Mouse (Mus musculus) kidney, embryonic 14.5 days (tissue): ENCODE data around the gene Cyp27b1. TPM values are rescaled to one million over a fixed set of nuclear protein-coding genes. Genes with fewer than 3 reads are reported as not detected.

Source experiments
- ATAC-seq: fragments of 200-750 bp; cut with Nextera tagmentation; 2 replicates; pipeline ENCODE4 v1.8.0; 2017; ENCODE audit warnings: moderate number of reproducible peaks, mild to moderate bottlenecking, moderate TSS enrichment, moderate library complexity; ENCODE audit not compliant: low FRiP score, low TSS enrichment
- H3K27ac ChIP-seq: fragments of 300-500 bp; sonication (generic); 2 replicates; pipeline ENCODE4 v1.5.1; 2014; ENCODE audit warnings: low read depth, mild to moderate bottlenecking, low read length, moderate library complexity, mixed read lengths
- H3K27me3 ChIP-seq: fragments of 300-500 bp; sonication (generic); 2 replicates; pipeline ENCODE4 v1.6.1; 2014; ENCODE audit warnings: mild to moderate bottlenecking, low read length; ENCODE audit not compliant: control insufficient read depth, insufficient read depth
- H3K36me3 ChIP-seq: fragments of 300-500 bp; sonication (generic); 2 replicates; pipeline ENCODE4 v1.6.1; 2014; ENCODE audit warnings: low read length, mixed read lengths; ENCODE audit not compliant: control insufficient read depth, insufficient read depth
- H3K4me1 ChIP-seq: fragments of 300-500 bp; sonication (generic); 2 replicates; pipeline ENCODE4 v1.6.1; 2014; ENCODE audit warnings: low read length, mixed read lengths; ENCODE audit not compliant: control insufficient read depth, insufficient read depth
- H3K4me2 ChIP-seq: fragments of 300-500 bp; sonication (generic); replicated peaks from 2 replicates; pipeline ENCODE4 v1.6.1; 2014; ENCODE audit warnings: low read depth, mild to moderate bottlenecking, low read length
- H3K4me3 ChIP-seq: fragments of 300-500 bp; sonication (generic); 2 replicates; pipeline ENCODE4 v1.5.1; 2014; ENCODE audit warnings: mild to moderate bottlenecking, low read length
- H3K9ac ChIP-seq: fragments of 300-500 bp; sonication (generic); 2 replicates; pipeline ENCODE4 v1.6.1; 2014; ENCODE audit warnings: low read depth, mild to moderate bottlenecking, low read length, moderate library complexity
- H3K9me3 ChIP-seq: fragments of 300-500 bp; sonication (generic); 2 replicates; pipeline ENCODE4 v1.6.1; 2016; ENCODE audit warnings: low read length; ENCODE audit not compliant: control insufficient read depth
- WGBS: fragments of 180-500 bp; shearing (Covaris S2); extraction: QIAGEN DNeasy Blood & Tissue Kit; methylation state at CpG from one replicate; pipeline ENCODE4 v1.1.7; 2014; 5-methylcytosine and 5-hydroxymethylcytosine counted together
- polyA plus RNA-seq: library from polyadenylated mRNA; unstranded; fragments of >200 nt; fragmentation: Nextera tagmentation; extraction: Ambion mirVana; gene quantifications from 2 replicates; pipeline ENCODE4 v1.2.1, GENCODE M21; 2014

The Cyp27b1 gene
- polyA plus RNA-seq, 1 experiment from 2014 or later = 0.41 TPM

DNA sequence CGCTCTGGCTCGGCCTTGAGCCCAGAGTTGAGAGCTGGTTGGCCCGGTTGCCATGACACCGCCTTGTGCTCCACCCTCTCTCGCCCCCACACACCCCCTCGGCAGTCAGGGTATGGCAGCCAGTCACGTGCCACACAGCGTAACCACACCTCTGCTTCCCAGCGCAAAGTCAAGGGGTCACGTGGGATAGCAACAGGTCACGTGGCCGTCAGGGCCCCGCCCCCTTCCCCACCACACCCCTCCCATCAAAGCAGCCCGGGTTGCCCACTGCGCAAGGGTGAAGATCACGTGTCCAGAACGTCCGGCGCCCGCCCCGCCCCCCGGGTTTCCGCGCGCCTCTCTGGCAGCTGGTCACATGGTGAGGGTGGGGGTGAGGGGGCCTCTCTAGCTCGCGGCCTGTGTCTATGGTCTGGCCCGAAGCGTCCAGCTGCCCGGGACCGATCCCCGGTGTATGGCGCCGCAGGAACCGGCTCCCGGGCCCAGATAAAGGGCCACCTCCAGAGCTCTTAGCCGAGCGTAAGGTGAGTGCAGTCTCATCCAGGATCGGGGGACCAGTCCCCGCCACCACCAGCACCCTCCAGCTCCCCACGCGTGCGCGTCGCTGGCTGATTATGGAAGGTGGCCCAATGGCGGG lies 15.3 kb downstream of the Cyp27b1 start, which contains the start of gene Cdk4:
Gene Cdk4 (plus strand): TSS at position 296 of the 634 bp plus-strand sequence.
- H3K4me1 ChIP-seq = peaks cover 18% of the 10 kb centered on the region
- peak within 1 kb of the TSS; percentile 96 for H3K9ac ChIP-seq
- peaks cover 39% of the 10 kb centered on the region for H3K36me3 ChIP-seq
- ATAC-seq = peak; percentile 92
- no peaks in the 10 kb centered on the region for H3K9me3 ChIP-seq
- H3K27ac ChIP-seq = peak within 1 kb of the TSS; percentile 85
- peak within 1 kb of the TSS; percentile 68 for H3K4me2 ChIP-seq
- WGBS = under 1% methylated on average over 43 of the region's 46 CpGs
- peak within 1 kb of the TSS; percentile 95 for H3K4me3 ChIP-seq
- peaks cover 8% of the 10 kb centered on the region for H3K27me3 ChIP-seq

GRCm38 (mm10) chr10:127063913-127064870 lies 16.1 kb downstream of the Cyp27b1 start:
- H3K4me2 ChIP-seq = peak overlapping the region; percentile 68

GRCm38 (mm10) chr10:127065981-127066380 lies 17.9 kb downstream of the Cyp27b1 start:
- no peak overlapping the region for H3K9ac ChIP-seq
- no peaks in the 10 kb centered on the region for H3K9me3 ChIP-seq
- peaks cover 12% of the 10 kb centered on the region for H3K4me1 ChIP-seq
- H3K4me2 ChIP-seq = no peak overlapping the region
- H3K4me3 ChIP-seq = no peak overlapping the region
- H3K27ac ChIP-seq = no peak overlapping the region
- H3K36me3 ChIP-seq = peaks cover 43% of the 10 kb centered on the region
- no peak for ATAC-seq
- WGBS = 86% methylated on average over 9 of the region's 9 CpGs
- H3K27me3 ChIP-seq = no peaks in the 10 kb centered on the region; the same call in 1 of the 2 replicates

More at GRCm38 (mm10) chr10:127063913-127064870, 16.1 kb downstream of the Cyp27b1 start:
- peak overlapping the region; percentile 85 for H3K27ac ChIP-seq
- 12% methylated on average over 37 of the region's 37 CpGs for WGBS
- peaks cover 17% of the 10 kb centered on the region for H3K4me1 ChIP-seq
- H3K4me3 ChIP-seq = peak overlapping the region; percentile 95
- peaks cover 43% of the 10 kb centered on the region for H3K36me3 ChIP-seq
- H3K9me3 ChIP-seq = no peaks in the 10 kb centered on the region
- peak overlapping the region; percentile 96 for H3K9ac ChIP-seq
- ATAC-seq = no peak
- peaks cover 2% of the 10 kb centered on the region; the same call in 1 of the 2 replicates for H3K27me3 ChIP-seq

DNA sequence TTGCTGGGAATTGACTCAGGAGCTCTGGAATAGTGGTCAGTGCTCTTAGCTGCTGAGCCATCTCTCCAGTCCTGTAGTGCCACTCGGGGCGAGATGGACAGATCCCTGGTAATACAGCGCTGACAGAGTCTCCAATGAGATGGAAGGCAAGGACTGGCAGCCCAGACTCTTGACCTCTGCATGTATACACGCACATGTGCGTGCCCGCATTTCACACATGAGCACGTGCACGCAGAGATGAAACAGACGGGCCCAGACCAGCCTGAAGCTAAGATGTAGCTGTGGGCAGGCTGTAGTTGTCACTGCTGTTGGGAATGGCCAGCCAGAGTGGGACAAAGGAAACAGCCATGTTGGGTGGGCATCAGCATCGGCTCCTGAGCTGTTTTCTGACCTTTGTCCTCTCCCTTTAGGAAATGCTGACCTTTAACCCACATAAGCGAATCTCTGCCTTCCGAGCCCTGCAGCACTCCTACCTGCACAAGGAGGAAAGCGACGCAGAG lies 18.5 kb downstream of the Cyp27b1 start:
- no peak for ATAC-seq
- WGBS = 91% methylated on average over 14 of the region's 14 CpGs
- H3K9ac ChIP-seq = no peak overlapping the region
- no peak overlapping the region for H3K4me3 ChIP-seq
- no peak overlapping the region for H3K27ac ChIP-seq
- H3K4me1 ChIP-seq = peaks cover 16% of the 10 kb centered on the region
- H3K9me3 ChIP-seq = no peaks in the 10 kb centered on the region
- H3K27me3 ChIP-seq = no peaks in the 10 kb centered on the region
- H3K36me3 ChIP-seq = peaks cover 43% of the 10 kb centered on the region
- no peak overlapping the region for H3K4me2 ChIP-seq

DNA sequence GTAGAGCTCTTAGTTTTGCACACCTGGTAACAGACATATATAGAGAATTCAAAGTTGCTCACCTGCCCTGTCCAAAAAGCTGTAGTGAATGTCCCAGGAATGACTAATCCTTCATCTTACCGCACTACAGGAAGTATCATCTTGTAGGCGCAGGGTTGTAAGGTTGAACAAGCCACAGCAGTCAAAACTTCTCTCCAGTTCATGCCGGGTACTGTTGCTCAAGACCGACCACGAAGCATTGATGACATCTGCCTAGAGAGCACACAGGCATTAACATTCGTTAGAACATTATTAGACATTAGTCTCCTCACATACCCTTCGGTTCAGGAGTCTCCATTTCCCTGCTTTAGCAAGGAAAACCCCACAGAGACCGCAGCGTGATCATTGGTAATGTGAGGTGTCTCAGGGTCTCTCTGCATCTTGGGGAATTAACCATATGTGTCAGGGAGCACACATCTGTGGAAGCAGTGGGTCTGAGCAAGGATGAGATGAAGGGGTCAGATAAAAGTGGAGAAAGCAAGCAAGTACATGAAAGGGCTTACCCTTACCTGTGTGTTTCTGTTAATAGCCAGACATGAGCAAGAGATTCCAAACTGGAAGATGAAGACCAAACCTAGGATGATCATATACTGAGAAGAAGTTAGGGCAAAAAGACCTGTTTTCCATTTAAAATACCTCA lies 20.4 kb downstream of the Cyp27b1 start:
- Histone ChIP-seq H3K36me3 (peaks cover 43% of the 10 kb centered on the region), H3K27ac (no peak overlapping the region), H3K9me3 (no peaks in the 10 kb centered on the region), H3K4me1 (peaks cover 13% of the 10 kb centered on the region), H3K4me3 (peak overlapping the region; percentile 69), H3K27me3 (no peaks in the 10 kb centered on the region), H3K9ac (peak overlapping the region; percentile 77; the same call in 1 of the 2 replicates), H3K4me2 (peak overlapping the region; percentile 92)
- 78% methylated on average over 9 of the region's 9 CpGs for WGBS
- ATAC-seq = no peak

GRCm38 (mm10) chr10:127069281-127070189 lies 21.5 kb downstream of the Cyp27b1 start:
- 5% methylated on average over 30 of the region's 30 CpGs for WGBS
- ATAC-seq = peak; percentile 61
- H3K9me3 ChIP-seq = no peaks in the 10 kb centered on the region

GRCm38 (mm10) chr10:127070190-127071121 lies 22.4 kb downstream of the Cyp27b1 start, which contains the start of gene Tspan31:
Tspan31 (minus strand) TSS chr10:127070264.
- Histone ChIP-seq H3K9me3 (no peaks in the 10 kb centered on the region), H3K4me2 (peak within 1 kb of the TSS; percentile 92), H3K27me3 (no peaks in the 10 kb centered on the region; the same call in 1 of the 2 replicates), H3K9ac (peak within 1 kb of the TSS; percentile 77), H3K27ac (peak within 1 kb of the TSS; percentile 90), H3K4me3 (peak within 1 kb of the TSS; percentile 69), H3K36me3 (peaks cover 33% of the 10 kb centered on the region), H3K4me1 (peaks cover 13% of the 10 kb centered on the region)
- ATAC-seq = peak; percentile 90
- 2% methylated on average over 36 of the region's 36 CpGs for WGBS

More at GRCm38 (mm10) chr10:127069281-127070189, 21.5 kb downstream of the Cyp27b1 start:
- no peaks in the 10 kb centered on the region for H3K27me3 ChIP-seq
- peak overlapping the region; percentile 90 for H3K27ac ChIP-seq
- H3K4me1 ChIP-seq = peaks cover 13% of the 10 kb centered on the region
- H3K36me3 ChIP-seq = peaks cover 43% of the 10 kb centered on the region
- H3K9ac ChIP-seq = peak overlapping the region; percentile 77
- peak overlapping the region; percentile 92 for H3K4me2 ChIP-seq
- H3K4me3 ChIP-seq = peak overlapping the region; percentile 69
